8 mouse cellular contexts compared by ENCODE assay signal in the genomic region with DNA sequence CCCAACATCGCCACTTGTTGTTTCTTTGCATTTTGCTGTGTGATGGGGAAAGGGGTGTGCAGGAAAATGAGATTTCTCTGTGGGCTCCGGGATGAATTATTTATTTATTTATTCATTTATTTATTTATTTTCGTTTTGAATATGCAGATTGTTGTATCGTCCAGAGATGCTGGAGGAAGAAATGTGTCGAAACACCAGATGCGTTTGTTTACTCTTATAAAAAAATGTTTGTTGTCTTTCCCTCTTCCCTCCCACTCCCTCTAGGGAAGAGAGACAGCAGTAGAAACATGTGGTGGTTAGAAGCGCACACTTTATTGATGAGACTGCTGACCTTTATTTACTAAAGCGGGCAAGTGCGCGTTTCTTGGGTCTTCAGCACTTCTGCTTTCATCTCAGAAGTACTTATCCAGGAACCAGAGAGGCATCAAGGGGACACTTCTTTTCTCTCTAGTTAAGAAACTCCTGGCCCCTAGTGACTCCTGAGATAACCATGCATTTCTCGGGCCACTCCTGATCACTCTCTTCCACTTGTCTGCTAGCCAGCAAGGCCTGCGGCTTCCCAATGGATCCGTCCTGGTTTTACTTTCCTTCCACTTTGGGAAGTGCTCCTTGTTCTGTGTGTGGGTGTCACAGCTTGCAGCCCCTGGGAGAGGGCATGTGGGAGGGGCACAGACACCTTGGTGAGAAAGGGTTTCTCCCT. TPM values are rescaled to one million over a fixed set of nuclear protein-coding genes. Genes with fewer than 3 reads are reported as not detected.
A peak's percentile ranks its signal among the peaks of the same experiment; 100 is the strongest.
DNase-seq lines count a peak whose midpoint lies in the region; ATAC-seq lines count a peak whose summit lies in the region.

No protein-coding gene starts in this region.

- H3K9ac ChIP-seq in hindbrain, embryonic 11.5 days (ENCODE audit: low read depth, low read length), result peak overlapping the region; percentile 79; the same call in 1 of the 2 replicates

- H3K4me2 ChIP-seq in hindbrain, embryonic 11.5 days (replicated peaks; ENCODE audit: low read depth, low read length), result peak overlapping the region; percentile 94

- H3K4me3 ChIP-seq in hindbrain, embryonic 11.5 days (ENCODE audit: low read depth, low read length), result peak overlapping the region; percentile 76

- no peaks in the 10 kb centered on the region for H3K9me3 ChIP-seq in hindbrain, embryonic 11.5 days (ENCODE audit: control insufficient read depth, low read length)

- peak; percentile 79 for DNase-seq in heart, adult 11 months
- DNase-seq in heart, adult 8-10 months (ENCODE audit: low spot score), result no peak
- DNase-seq in embryo, embryonic 10.5 days (ENCODE audit: low spot score), result peak; percentile 58
- peak; percentile 38 for DNase-seq in hindbrain, embryonic 11.5 days (ENCODE audit: low spot score)
- DNase-seq in lung, postnatal 10 days, result peak; percentile 8
- no peak for DNase-seq in yolk sac, embryonic 10.5 days (ENCODE audit: low spot score)
- DNase-seq in T-cell, adult 2 months (ENCODE audit: low spot score), result no peak

- peaks cover 8% of the 10 kb centered on the region for H3K4me1 ChIP-seq in hindbrain, embryonic 11.5 days (replicated peaks; ENCODE audit: control insufficient read depth, insufficient read depth, low read length)

- WGBS in hindbrain, embryonic 11.5 days, result 2% methylated on average over 13 of the region's 13 CpGs

- H3K36me3 ChIP-seq in hindbrain, embryonic 11.5 days (ENCODE audit: control insufficient read depth, insufficient read depth, low read length), result no peaks in the 10 kb centered on the region

- no peak for ATAC-seq in hindbrain, embryonic 11.5 days (ENCODE audit: low FRiP score)
- ATAC-seq in monocyte, adult 5-6 weeks (replicated peaks; ENCODE audit: insufficient number of reproducible peaks, low FRiP score, low TSS enrichment, poor library complexity, severe bottlenecking), result no peak

- no peak overlapping the region for H3K27ac ChIP-seq in hindbrain, embryonic 11.5 days (ENCODE audit: low read depth, low read length)

- H3K27me3 ChIP-seq in hindbrain, embryonic 11.5 days (ENCODE audit: control insufficient read depth, insufficient read depth, low read length), result no peaks in the 10 kb centered on the region; the same call in 1 of the 2 replicates

RNA-seq across cellular contexts. Expression of a gene that starts 1.0 kb away (rescaled TPM):
- total RNA-seq in heart, adult 8-10 months (2022), result 1 to 10 TPM; 1.8 to 4.0 (median 2.9) TPM
- polyA plus RNA-seq in hindbrain, embryonic 11.5 days (2014; fragmentation: Nextera tagmentation; extraction: Ambion mirVana), result 26.4 and 35.6 TPM in 2 replicates
- total RNA-seq in monocyte, adult 5-6 weeks (2017), result 1.3 TPM in 1 of 3 replicates, not detected in the others

Comparison
In these comparisons a context has a peak if more than half of its experiments do, and no peak if none do; other contexts are left out.
1. DNase-seq: peak in heart, adult 11 months (single experiment), embryo, embryonic 10.5 days (single experiment), hindbrain, embryonic 11.5 days (single experiment) and lung, postnatal 10 days (single experiment); none in heart, adult 8-10 months (single experiment), yolk sac, embryonic 10.5 days (single experiment) and T-cell, adult 2 months (single experiment).